Mouse (Mus musculus) skeletal muscle tissue, adult 2 months (tissue): ENCODE data around the gene Zfp940.

ENCODE experiments used
- DNase-seq: peaks from one replicate; pipeline ENCODE4 v3.0.0-alpha.2; 2012; ENCODE audit warnings: low read depth, low spot score

Gene Zfp940

DNA sequence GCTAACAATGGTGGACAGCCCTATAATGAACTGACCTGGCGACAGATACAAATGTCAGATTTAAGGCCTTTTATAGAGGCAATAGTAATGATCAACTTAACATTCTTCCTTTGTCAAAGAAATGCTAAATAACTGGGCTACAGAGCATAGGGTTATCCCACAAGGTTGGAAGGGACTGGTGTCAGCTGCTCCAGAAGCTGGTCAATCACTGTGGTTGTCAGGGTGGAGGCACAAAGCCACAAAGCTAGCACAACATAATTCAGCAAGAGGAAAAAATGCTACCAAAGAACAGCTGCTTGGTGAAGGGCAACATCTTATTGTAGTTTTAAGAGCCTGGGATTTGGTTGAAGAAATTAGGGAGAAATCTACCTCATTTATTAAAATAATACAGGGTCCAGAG lies 41.2 kb downstream of the Zfp940 start:
- no peak for DNase-seq

DNA sequence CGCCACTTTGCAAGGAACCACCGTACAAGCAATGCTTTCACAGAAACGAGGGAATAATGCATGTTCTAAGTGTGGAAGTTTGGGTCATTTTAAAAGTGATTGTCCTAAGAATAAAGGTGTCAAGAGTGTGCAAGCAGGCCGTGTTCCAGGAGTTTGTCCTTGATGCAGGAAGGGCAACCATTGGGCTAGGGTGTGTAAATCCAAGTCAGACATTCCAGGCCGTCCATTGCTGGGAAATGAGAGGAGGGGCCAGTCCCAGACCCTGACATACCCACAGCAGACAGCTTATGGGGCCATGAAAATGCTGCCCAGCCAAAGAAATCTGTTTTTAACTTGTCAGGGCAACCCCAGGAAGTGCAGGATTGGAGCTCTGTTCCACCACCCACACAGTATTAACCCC lies 46.4 kb downstream of the Zfp940 start:
- no peak for DNase-seq

DNA sequence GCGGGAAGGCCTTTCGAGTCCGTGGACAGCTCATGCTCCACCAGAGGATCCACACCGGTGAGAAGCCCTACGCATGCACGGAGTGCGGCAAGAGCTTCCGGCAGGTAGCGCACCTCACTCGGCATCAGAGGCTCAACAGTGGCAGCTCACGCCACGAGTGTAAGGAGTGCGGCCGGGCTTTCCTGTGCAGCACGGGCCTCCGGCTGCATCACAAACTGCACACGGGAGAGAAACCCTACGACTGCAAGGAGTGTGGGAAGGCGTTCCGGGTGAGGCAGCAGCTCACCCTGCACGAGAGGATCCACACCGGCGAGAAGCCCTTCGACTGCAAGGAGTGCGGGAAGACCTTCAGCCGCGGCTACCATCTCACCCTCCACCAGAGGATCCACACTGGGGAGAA lies 60.6 kb downstream of the Zfp940 start:
- no peak for DNase-seq

DNA sequence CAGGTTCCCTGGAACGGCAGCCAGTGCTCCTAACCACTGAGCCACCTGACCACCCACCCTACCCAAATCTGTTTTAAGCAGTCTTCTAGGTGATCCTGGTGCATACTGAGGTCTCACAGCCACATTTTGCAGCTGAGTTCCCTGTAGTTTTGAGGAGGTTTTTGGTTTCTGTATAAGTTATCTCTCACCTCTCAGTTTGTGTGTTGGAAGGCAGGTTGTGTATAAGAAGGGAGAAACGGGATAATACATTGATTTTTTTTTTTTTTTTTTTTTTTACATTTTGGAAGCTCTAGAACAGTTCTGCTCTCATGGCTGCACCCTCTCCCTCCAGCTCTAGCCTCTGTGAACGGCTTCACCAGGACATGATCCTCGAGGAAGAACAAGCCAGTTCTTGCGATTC lies 67.6 kb downstream of the Zfp940 start:
- DNase-seq, result no peak

DNA sequence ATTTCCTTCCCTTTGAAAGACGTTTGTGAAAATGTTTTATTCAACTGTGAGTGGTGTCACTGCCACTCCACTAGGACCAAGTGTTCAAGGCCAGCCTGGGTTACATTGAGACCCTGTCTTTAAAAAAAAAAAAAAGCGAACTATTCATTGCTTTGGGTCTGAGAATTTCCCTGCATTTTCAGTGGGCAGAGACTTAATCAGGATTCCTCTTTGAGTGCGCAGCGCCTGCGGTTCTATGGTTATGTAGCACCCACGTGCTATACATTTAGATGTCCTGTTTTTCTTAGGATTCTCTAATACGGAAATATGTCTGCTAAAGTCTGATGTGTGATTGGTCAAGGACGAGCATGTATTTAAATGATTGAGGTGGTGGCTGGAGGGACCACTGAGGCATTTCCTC lies 68.4 kb downstream of the Zfp940 start:
- no peak for DNase-seq

DNA sequence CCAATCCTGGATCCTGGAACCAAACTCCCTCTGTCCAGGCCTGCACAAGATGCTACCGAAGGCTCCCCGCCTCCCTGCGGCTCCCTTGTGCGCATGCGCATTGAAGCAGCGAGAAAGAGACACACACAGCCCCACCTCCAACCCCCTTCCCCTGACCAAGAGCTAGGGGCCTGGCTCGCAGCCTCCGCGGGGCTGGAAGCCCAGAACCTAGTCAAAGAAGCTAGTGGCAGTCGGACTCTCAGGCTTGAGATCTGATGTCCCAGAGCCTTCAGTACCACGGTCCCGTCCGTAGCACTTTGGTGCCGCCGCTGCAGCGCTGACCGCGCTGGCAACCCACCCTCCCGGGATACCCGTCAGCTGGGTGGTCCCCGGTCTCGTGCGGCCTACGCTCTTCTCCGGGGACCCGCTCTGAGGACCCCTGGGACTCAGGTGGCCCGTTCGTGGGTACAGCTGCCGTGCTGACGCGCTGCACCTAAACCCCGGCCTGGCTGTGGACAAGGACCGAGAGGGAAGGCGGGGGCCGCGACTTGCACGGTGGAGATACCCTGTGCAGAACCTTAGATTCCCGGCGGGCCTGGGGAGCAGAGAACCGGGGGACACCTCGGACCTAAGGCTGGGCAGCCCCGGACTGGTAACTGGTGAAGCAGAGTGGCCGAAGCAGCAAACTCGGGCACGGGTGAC lies 69.5 kb downstream of the Zfp940 start, which contains the start of gene Zfp30:
TSS of gene Zfp30 (plus strand) at position 128 of the 681 bp plus-strand sequence.
- DNase-seq, result peak; percentile 90
